Mouse (Mus musculus) layer of hippocampus, adult 2 months (tissue): ENCODE measurements around the gene Amd1. TPM values are rescaled to one million over a fixed set of nuclear protein-coding genes. Genes with fewer than 3 reads are reported as not detected.

ENCODE experiments used
- DNase-seq, 2 experiments: peaks; one replicate each; pipeline ENCODE4 v3.0.0; 2022; ENCODE audit warnings: low spot score in 2 of 2
- H3K27ac ChIP-seq: fragments of 200-600 bp; 2 replicates; pipeline ENCODE4 v1.8.1; 2022
- H3K4me3 ChIP-seq: fragments of 200-600 bp; 2 replicates; pipeline ENCODE4 v1.8.1; 2022; ENCODE audit warnings: mild to moderate bottlenecking
- CTCF ChIP-seq: fragments of 200-600 bp; conservative IDR thresholded peaks from 2 replicates; pipeline ENCODE4 v1.8.1; 2022; ENCODE audit warnings: antibody characterized with exemption, mild to moderate bottlenecking, moderate library complexity
- total RNA-seq, 2 experiments: library from RNA; stranded (reverse); gene quantifications; 2 replicates each; pipeline ENCODE4 v1.2.3; 2021

The Amd1 gene
- total RNA-seq, 2 experiments from 2014 or later = 81.6 to 83.1 TPM

DNA sequence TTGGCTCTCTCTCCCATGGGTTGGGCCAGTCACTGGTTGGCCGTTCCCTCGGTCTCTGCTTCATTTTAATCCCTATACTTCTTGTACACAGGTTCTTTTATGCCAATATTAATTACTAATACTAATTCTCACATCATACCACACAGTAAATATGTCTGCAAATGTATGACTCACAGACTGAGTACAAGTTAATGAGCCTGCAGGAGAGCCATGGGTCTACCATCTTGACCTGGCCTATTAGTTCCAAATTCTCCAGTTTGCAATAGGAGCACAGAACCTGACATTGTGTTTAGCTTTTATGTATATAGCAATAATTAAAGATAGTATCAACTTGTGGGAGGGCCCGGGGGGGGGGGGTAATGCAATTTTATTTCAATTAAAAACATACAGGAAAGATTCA, 17.0 kb downstream of the Amd1 start:
- TF ChIP-seq CTCF = no peak
- H3K27ac ChIP-seq = peak overlapping the region; percentile 74; the same call in 1 of the 2 replicates
- H3K4me3 ChIP-seq = no peak overlapping the region
- DNase-seq = no peak

GRCm38 (mm10) chr10:40284179-40284831, 17.7 kb downstream of the Amd1 start:
- H3K4me3 ChIP-seq = no peak overlapping the region
- TF ChIP-seq CTCF = no peak
- H3K27ac ChIP-seq = peak overlapping the region; percentile 74
- peak; percentile 20 to 60 for DNase-seq

DNA sequence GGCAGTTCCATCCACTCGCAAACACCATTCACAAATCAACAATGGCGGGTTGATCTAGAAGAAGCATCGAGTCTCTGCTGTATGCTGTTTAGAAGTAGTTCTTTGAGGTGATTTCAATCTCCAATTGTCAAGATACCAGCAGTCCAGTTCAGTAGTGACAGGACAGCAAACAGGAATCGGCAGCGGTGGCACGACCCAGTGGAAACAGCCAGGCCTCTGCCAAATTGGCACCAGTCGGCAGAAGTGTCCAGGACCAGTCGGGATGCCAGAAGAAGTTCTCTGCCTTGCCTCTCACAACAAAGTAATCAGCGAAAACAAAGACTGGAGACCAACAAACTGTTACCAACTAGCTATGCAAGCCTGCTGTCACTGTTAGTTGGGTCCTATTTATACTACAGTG, 18.4 kb downstream of the Amd1 start:
- Histone ChIP-seq H3K4me3 (no peak overlapping the region), H3K27ac (no peak overlapping the region)
- no peak for DNase-seq
- TF ChIP-seq CTCF = no peak

DNA sequence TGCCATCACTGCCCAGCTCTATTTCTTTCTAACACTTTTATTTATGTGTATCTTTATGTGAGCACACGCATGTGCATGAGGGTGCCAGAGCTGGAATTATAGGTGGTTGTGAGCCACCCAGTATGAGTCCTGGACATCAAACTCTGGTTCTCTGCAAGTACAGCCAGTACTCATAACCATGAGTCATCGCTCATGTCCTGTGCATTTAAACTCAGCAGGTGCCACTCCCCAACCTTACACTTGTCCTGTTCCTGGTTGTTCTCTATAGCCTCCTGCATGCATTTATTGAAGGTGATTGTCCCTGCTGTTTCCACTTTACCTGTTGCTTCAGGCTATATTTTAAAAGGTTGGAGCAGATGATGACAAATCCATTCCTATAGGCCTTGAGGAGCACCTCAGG, 20.4 kb downstream of the Amd1 start:
- no peak overlapping the region for H3K4me3 ChIP-seq
- DNase-seq = no peak
- TF ChIP-seq CTCF = no peak
- H3K27ac ChIP-seq = no peak overlapping the region

GRCm38 (mm10) chr10:40278317-40278716, 23.7 kb downstream of the Amd1 start:
- no peak overlapping the region for H3K4me3 ChIP-seq
- TF ChIP-seq CTCF = no peak
- no peak overlapping the region for H3K27ac ChIP-seq
- no peak for DNase-seq

DNA sequence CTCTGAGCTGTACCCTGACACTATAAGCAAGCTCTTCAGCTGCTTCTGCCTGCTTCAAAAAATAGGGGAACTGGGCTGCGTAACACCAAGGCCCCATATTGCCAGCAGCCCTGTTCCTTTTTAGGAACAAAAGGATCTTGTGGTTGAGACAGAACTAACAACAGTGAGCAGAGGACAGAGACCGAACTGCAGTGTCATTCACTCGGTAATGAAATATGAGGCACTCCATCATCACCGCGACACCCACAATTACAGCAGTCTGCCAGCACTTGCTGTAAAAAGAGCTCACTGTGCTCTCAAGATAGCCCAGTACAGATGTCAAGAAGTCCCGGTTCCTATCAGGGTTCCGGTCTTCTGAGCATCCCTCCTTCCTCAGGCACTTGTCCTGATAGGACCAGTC, 26.0 kb downstream of the Amd1 start:
- Histone ChIP-seq H3K27ac (no peak overlapping the region), H3K4me3 (no peak overlapping the region)
- no peak for DNase-seq
- peak; percentile 27; the same call in 1 of the 2 replicates for TF ChIP-seq CTCF

GRCm38 (mm10) chr10:40273938-40274337, 28.0 kb downstream of the Amd1 start:
- no peak for DNase-seq
- Histone ChIP-seq H3K27ac (no peak overlapping the region), H3K4me3 (no peak overlapping the region)
- no peak for TF ChIP-seq CTCF

DNA sequence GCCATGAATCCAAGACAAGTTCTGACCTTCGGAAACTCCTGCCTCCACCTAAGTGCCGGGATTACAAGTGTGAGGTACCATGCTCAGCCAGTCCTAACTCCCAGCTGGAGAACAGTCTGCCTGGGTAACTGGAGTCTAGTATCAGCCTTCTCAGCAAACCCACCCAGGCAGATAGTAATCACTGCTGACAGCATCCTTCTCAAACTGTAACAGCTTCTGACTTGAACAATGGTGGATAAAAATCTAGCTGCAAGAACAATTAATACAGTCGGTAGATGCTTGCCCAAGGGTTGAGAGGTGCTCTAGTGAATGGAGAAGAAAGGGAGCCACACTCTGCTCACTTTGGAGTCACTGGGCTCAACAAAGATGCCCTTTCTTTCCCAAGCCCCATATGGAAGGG, 30.8 kb downstream of the Amd1 start:
- DNase-seq = no peak
- no peak overlapping the region for H3K4me3 ChIP-seq
- TF ChIP-seq CTCF = no peak
- H3K27ac ChIP-seq = no peak overlapping the region

DNA sequence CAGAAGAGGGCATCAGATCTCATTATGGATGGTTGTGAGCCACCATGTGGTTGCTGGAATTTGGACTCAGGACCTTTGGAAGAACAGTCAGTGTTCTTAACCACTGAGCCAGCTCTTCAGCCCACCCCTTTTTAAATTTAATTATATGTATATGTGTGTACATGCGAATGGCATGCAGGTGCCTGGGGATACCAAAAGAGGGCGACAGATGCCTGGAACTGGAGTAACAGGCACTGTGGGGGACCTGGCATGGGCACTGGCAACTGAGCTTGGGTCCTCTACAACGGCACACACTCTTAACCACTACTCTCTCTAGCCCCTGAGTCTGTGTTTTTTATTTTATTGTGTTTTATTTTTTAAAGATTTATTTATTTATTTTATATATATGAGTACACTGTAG, 37.1 kb downstream of the Amd1 start:
- DNase-seq = no peak
- H3K4me3 ChIP-seq = no peak overlapping the region
- TF ChIP-seq CTCF = 0 out of 2 replicates have a peak, but pooled peaks have one; percentile 16
- no peak overlapping the region for H3K27ac ChIP-seq

GRCm38 (mm10) chr10:40263691-40264090, 38.3 kb downstream of the Amd1 start:
- H3K4me3 ChIP-seq = no peak overlapping the region
- TF ChIP-seq CTCF = no peak
- DNase-seq = no peak
- no peak overlapping the region for H3K27ac ChIP-seq

DNA sequence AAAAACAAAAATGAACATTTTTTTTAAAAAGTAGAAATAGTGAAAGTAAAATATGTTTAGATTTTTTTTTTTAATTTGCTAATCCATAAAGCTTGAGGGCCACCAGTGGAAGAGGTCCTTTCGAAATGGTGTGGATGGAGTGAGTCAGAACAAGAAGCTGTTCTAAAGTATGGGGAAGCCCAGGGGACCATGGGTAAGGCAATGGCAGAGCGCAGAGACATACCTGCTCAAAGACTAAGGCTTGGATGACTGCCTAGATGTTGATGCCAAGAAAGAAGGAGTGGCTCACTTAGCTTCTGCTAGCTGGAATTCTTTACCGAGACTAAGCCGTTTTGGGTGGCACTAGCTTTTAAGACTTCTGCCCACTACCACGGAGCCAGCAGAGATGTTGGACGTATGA, 39.8 kb downstream of the Amd1 start:
- DNase-seq = no peak
- Histone ChIP-seq H3K27ac (no peak overlapping the region), H3K4me3 (no peak overlapping the region)
- no peak for TF ChIP-seq CTCF

- no peak overlapping the region for H3K27ac ChIP-seq
- H3K4me3 ChIP-seq = no peak overlapping the region
- TF ChIP-seq CTCF = no peak
- DNase-seq = no peak
These were observed 41.7 kb downstream of the Amd1 start for GRCm38 (mm10) chr10:40260305-40260704.

DNA sequence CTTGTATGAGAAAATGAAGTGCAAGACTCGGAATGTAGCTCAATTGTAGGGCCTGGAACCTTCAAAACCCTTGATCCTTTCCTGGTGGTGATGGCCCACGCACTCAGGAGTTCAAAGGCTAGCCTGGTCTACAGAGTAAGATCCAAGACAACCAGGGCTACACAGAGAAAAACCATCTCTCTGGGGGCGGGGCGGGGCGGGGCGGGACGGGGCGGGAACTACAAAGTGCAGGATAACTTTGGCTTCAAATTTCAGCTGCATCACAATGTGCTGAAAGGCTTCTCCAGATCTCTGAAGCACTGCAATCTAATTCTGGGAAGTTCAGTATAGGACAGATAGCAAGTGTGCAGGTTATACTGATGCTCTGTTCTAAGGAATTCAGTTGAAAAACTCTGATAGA, 42.4 kb downstream of the Amd1 start:
- DNase-seq = no peak
- H3K4me3 ChIP-seq = no peak overlapping the region
- no peak for TF ChIP-seq CTCF
- H3K27ac ChIP-seq = no peak overlapping the region

GRCm38 (mm10) chr10:40258976-40259375, 43.0 kb downstream of the Amd1 start:
- peak; percentile 44 to 55 for DNase-seq
- H3K27ac ChIP-seq = peak overlapping the region; percentile 93
- TF ChIP-seq CTCF = peak; percentile 87
- peak overlapping the region; percentile 92 for H3K4me3 ChIP-seq
